Mouse (Mus musculus) gastrocnemius, postnatal 25 days (tissue): ENCODE data around the gene Gm11487. TPM values are rescaled to one million over a fixed set of nuclear protein-coding genes. Genes with fewer than 3 reads are reported as not detected.
"Not testable (repeated sequence)": the region's sequence is repeated elsewhere in the genome, so short reads cannot be mapped to it uniquely, and the experiment has no call there.

ENCODE experiments used
- DNase-seq: peaks from one replicate; pipeline ENCODE4 v3.0.0; 2022
- long read RNA-seq, 2 experiments: library from polyadenylated mRNA; stranded (forward); transcript quantifications; one replicate each; pipeline ENCODE4 v2.0.0; 2021
- total RNA-seq, 2 experiments: library from RNA; stranded (reverse); gene quantifications; 1 replicate in 1 of 2; 2 replicates in 1 of 2; pipeline ENCODE4 v1.2.3; 2021

Gene Gm11487
- total RNA-seq = not detected
- long read RNA-seq, experiment 1 = 0 reads
- long read RNA-seq, experiment 2 = 0 reads

- not testable (repeated sequence) for DNase-seq
Observed at GRCm38 (mm10) chr4:73404972-73405371, at the start of gene Gm11487. Gene Gm11487 (minus strand): TSS chr4:73405072.

- DNase-seq = no peak
Observed at GRCm38 (mm10) chr4:73444715-73445114, 39.8 kb upstream of the Gm11487 start.

GRCm38 (mm10) chr4:73442568-73442967 is 37.7 kb upstream of the Gm11487 start:
- no peak for DNase-seq

- no peak for DNase-seq
Observed at GRCm38 (mm10) chr4:73425903-73426302, 21.0 kb upstream of the Gm11487 start.

- DNase-seq = no peak
Observed at GRCm38 (mm10) chr4:73423049-73423448, 18.2 kb upstream of the Gm11487 start.

- no peak for DNase-seq
Observed at GRCm38 (mm10) chr4:73366534-73366933, 38.3 kb downstream of the Gm11487 start.

Other genes starting within 250 kb of the Gm11487 start
- not detected for gene Gm11238, start 202.8 kb upstream of the Gm11487 start, total RNA-seq
- gene Gm11237, start 217.9 kb upstream of the Gm11487 start, total RNA-seq = not detected
- gene Gm11236, start 233.0 kb upstream of the Gm11487 start, total RNA-seq = not detected